18 mouse cellular contexts compared by ENCODE assay signal in genomic region chr11:82837848-82838247, GRCm38 (mm10). TPM values are rescaled to one million over a fixed set of nuclear protein-coding genes. Genes with fewer than 3 reads are reported as not detected.
A peak's percentile ranks its signal among the peaks of the same experiment; 100 is the strongest.
DNase-seq lines count a peak whose midpoint lies in the region; ATAC-seq and TF ChIP-seq lines count a peak whose summit lies in the region.
"Had no signal": no experiment of that assay in that cellular context is flagged by ENCODE, and none has a peak within 500 bp of the region (broad histone marks: within the 10 kb centered on the region; RNA-seq: fewer than 3 reads in every experiment).

No protein-coding gene starts in this region.

- intact Hi-C loops in gastrocnemius, adult 2 months (cut with DNase I), result no loop called here
- intact Hi-C loops in gastrocnemius, postnatal 14 days (cut with DNase I; ENCODE audit: low total_unique reads), result no loop called here

- H3K36me3 ChIP-seq in liver, embryonic 12.5 days, result peaks cover 19% of the 10 kb centered on the region
- no peaks in the 10 kb centered on the region for H3K36me3 ChIP-seq in ES-Bruce4 (ENCODE audit: control insufficient read depth, insufficient read depth, low read length, poor library complexity, severe bottlenecking)

- ATAC-seq in liver, embryonic 12.5 days, result peak; percentile 41; the same call in 1 of the 2 replicates
- ATAC-seq: hindbrain, embryonic 16.5 days; lung, postnatal 0 days had no signal

- H3K4me3 ChIP-seq in gastrocnemius, adult 2 months, result no peak overlapping the region
- no peak overlapping the region for H3K4me3 ChIP-seq in liver, embryonic 12.5 days
- H3K4me3 ChIP-seq in ES-Bruce4 (ENCODE audit: low read depth, low read length), result no peak overlapping the region

- peak overlapping the region; percentile 41 for H3K27ac ChIP-seq in gastrocnemius, adult 2 months
- H3K27ac ChIP-seq in liver, embryonic 12.5 days, result peak overlapping the region; percentile 15; the same call in 1 of the 2 replicates
- 0 out of 2 replicates have a peak overlapping the region, but pooled peaks have one; percentile 8 for H3K27ac ChIP-seq in ES-Bruce4 (ENCODE audit: insufficient read depth, low read length)

- 35% methylated on average over 7 of the region's 7 CpGs for WGBS in liver, embryonic 12.5 days (ENCODE audit: insufficient replicate concordance)

- H3K27me3 ChIP-seq in liver, embryonic 12.5 days (replicated peaks), result no peaks in the 10 kb centered on the region
- H3K27me3 ChIP-seq in ES-Bruce4 (ENCODE audit: control insufficient read depth, insufficient read depth, low read length, poor library complexity, severe bottlenecking), result no peaks in the 10 kb centered on the region

- TF ChIP-seq CTCF in gastrocnemius, adult 2 months (IDR thresholded peaks at IDR 0.05), result no peak
- no peak for TF ChIP-seq CTCF in ES-Bruce4 (IDR thresholded peaks at IDR 0.05; ENCODE audit: low read depth, low read length)
- no peak for TF ChIP-seq CTCF in brain, embryonic 14.5 days (IDR thresholded peaks at IDR 0.05; ENCODE audit: borderline replicate concordance, extremely low read depth, insufficient read depth, insufficient read length)

- H3K9me3 ChIP-seq in liver, embryonic 12.5 days (replicated peaks), result no peaks in the 10 kb centered on the region
- H3K9me3 ChIP-seq in ES-Bruce4 (replicated peaks; ENCODE audit: control insufficient read depth, insufficient read depth, low read length, poor library complexity, severe bottlenecking), result no peaks in the 10 kb centered on the region

- H3K9ac ChIP-seq in liver, embryonic 12.5 days, result no peak overlapping the region
- H3K9ac ChIP-seq in ES-Bruce4 (ENCODE audit: low read depth, poor library complexity, severe bottlenecking), result no peak overlapping the region

- peaks cover 71% of the 10 kb centered on the region for H3K4me1 ChIP-seq in liver, embryonic 12.5 days
- peaks cover 8% of the 10 kb centered on the region for H3K4me1 ChIP-seq in ES-Bruce4 (ENCODE audit: control insufficient read depth, insufficient read depth, low read length)

- no peak for TF ChIP-seq POLR2A in ES-Bruce4 (IDR thresholded peaks at IDR 0.05; ENCODE audit: insufficient read depth, low read length)
- TF ChIP-seq POLR2A in brain, embryonic 14.5 days (IDR thresholded peaks at IDR 0.05; ENCODE audit: borderline replicate concordance, extremely low read depth, insufficient read depth, insufficient read length, poor library complexity, severe bottlenecking), result no peak

- no peak for DNase-seq in gastrocnemius, adult 2 months
- DNase-seq in gastrocnemius, postnatal 14 days, result no peak
- no peak for DNase-seq in liver
- peak; percentile 14 for DNase-seq in brain, embryonic 14.5 days (ENCODE audit: low read depth)
- DNase-seq in urinary bladder, postnatal 36 days (ENCODE audit: low spot score in 2 of 2), result no peak
- DNase-seq: adrenal gland, postnatal 14 days; heart, postnatal 10 days; kidney, adult 18-20 months; right cerebral cortex, adult 18-20 months; spleen, adult 18-20 months had no signal

- no peak for TF ChIP-seq EP300 in ES-Bruce4 (IDR thresholded peaks at IDR 0.05; ENCODE audit: insufficient read depth, low read depth, low read length)

- H3K4me2 ChIP-seq in liver, embryonic 12.5 days, result peak overlapping the region; percentile 18

RNA-seq across cellular contexts. Expression of gene Rffl, which starts 33.2 kb away (rescaled TPM):
- 10 to 100 TPM in 1 of 2 experiments, 1 to 10 TPM in 1; 6.5 to 10.1 TPM for total RNA-seq in gastrocnemius, adult 2 months (2021)
- 1 to 10 TPM; 5.4 to 5.7 TPM for total RNA-seq in gastrocnemius, postnatal 14 days (2021)
- polyA plus RNA-seq in liver, embryonic 12.5 days (2016; fragmentation: Nextera tagmentation; extraction: Ambion mirVana), result 28.1 and 28.8 TPM in 2 replicates
- polyA plus RNA-seq in ES-Bruce4 (2011; ENCODE audit: insufficient read depth, insufficient read length, low read depth, missing spikeins), result 27.4 and 29.9 TPM in 2 replicates
- polyA plus RNA-seq in brain, embryonic 14.5 days (2012; rRNA removed), result 5.7 and 7.6 TPM in 2 replicates

RNA-seq across cellular contexts. Expression of gene Rad51d, which starts 52.6 kb away (rescaled TPM):
- total RNA-seq in gastrocnemius, adult 2 months (2021), result 1 to 10 TPM; 2.7 to 3.6 TPM
- total RNA-seq in gastrocnemius, postnatal 14 days (2021), result 1 to 10 TPM; 5.3 to 5.7 TPM
- polyA plus RNA-seq in liver, embryonic 12.5 days (2016; fragmentation: Nextera tagmentation; extraction: Ambion mirVana), result 8.6 and 10.0 TPM in 2 replicates
- 23.9 and 25.8 TPM in 2 replicates for polyA plus RNA-seq in ES-Bruce4 (2011; ENCODE audit: insufficient read depth, insufficient read length, low read depth, missing spikeins)
- 9.5 and 9.7 TPM in 2 replicates for polyA plus RNA-seq in brain, embryonic 14.5 days (2012; rRNA removed)

RNA-seq across cellular contexts. Expression of gene Fndc8, which starts 54.1 kb away (rescaled TPM):
- not detected for total RNA-seq in gastrocnemius, adult 2 months (2021)
- not detected for total RNA-seq in gastrocnemius, postnatal 14 days (2021)
- polyA plus RNA-seq in liver, embryonic 12.5 days (2016; fragmentation: Nextera tagmentation; extraction: Ambion mirVana), result 0.08 and 0.19 TPM in 2 replicates
- not detected in 2 replicates for polyA plus RNA-seq in ES-Bruce4 (2011; ENCODE audit: insufficient read depth, insufficient read length, low read depth, missing spikeins)
- 0.03 TPM in 1 of 2 replicates, not detected in the other for polyA plus RNA-seq in brain, embryonic 14.5 days (2012; rRNA removed)
- total RNA-seq: heart, adult 8-10 months; layer of hippocampus, adult 18-20 months; left cerebral cortex, adult 18-20 months; megakaryocyte-erythroid progenitor cell, adult 5-6 weeks had no signal

RNA-seq across cellular contexts. Expression of gene Lig3, which starts 56.9 kb away (rescaled TPM):
- total RNA-seq in gastrocnemius, adult 2 months (2021), result 10 to 100 TPM; 21.4 to 22.7 TPM
- total RNA-seq in gastrocnemius, postnatal 14 days (2021), result 10 to 100 TPM; 13.3 to 16.8 TPM
- 19.7 and 19.8 TPM in 2 replicates for polyA plus RNA-seq in liver, embryonic 12.5 days (2016; fragmentation: Nextera tagmentation; extraction: Ambion mirVana)
- 56.3 and 64.7 TPM in 2 replicates for polyA plus RNA-seq in ES-Bruce4 (2011; ENCODE audit: insufficient read depth, insufficient read length, low read depth, missing spikeins)
- 43.9 and 46.2 TPM in 2 replicates for polyA plus RNA-seq in brain, embryonic 14.5 days (2012; rRNA removed)
